Mouse (Mus musculus) neural tube, embryonic 15.5 days (tissue): ENCODE data around the gene Csgalnact2. TPM values are rescaled to one million over a fixed set of nuclear protein-coding genes. Genes with fewer than 3 reads are reported as not detected.

Experiments used
- ATAC-seq: fragments of 200-750 bp; cut with Nextera tagmentation; 2 replicates; pipeline ENCODE4 v1.8.0; 2017; ENCODE audit warnings: mild to moderate bottlenecking, moderate TSS enrichment, moderate library complexity; ENCODE audit not compliant: low FRiP score
- H3K27ac ChIP-seq: fragments of 300-500 bp; sonication (generic); replicated peaks from 2 replicates; pipeline ENCODE4 v1.5.1; 2015; ENCODE audit warnings: mild to moderate bottlenecking, inconsistent platforms
- H3K27me3 ChIP-seq: fragments of 300-500 bp; sonication (generic); replicated peaks from 2 replicates; pipeline ENCODE4 v1.6.1; 2015; ENCODE audit warnings: inconsistent platforms
- H3K36me3 ChIP-seq: fragments of 300-500 bp; sonication (generic); 2 replicates; pipeline ENCODE4 v1.6.1; 2015; ENCODE audit warnings: inconsistent platforms
- H3K4me1 ChIP-seq: fragments of 300-500 bp; sonication (generic); 2 replicates; pipeline ENCODE4 v1.6.1; 2015; ENCODE audit warnings: inconsistent platforms
- H3K4me2 ChIP-seq: fragments of 300-500 bp; sonication (generic); 2 replicates; pipeline ENCODE4 v1.6.1; 2015; ENCODE audit warnings: inconsistent platforms, mild to moderate bottlenecking, moderate library complexity
- H3K4me3 ChIP-seq: fragments of 300-500 bp; sonication (generic); replicated peaks from 2 replicates; pipeline ENCODE4 v1.5.1; 2015; ENCODE audit warnings: mild to moderate bottlenecking, inconsistent platforms
- H3K9ac ChIP-seq: fragments of 300-500 bp; sonication (generic); replicated peaks from 2 replicates; pipeline ENCODE4 v1.6.1; 2015; ENCODE audit warnings: mild to moderate bottlenecking, inconsistent platforms
- H3K9me3 ChIP-seq: fragments of 300-500 bp; sonication (generic); replicated peaks from 2 replicates; pipeline ENCODE4 v1.6.1; 2016; ENCODE audit warnings: inconsistent platforms
- WGBS: fragments of 180-500 bp; shearing (Covaris S2); methylation state at CpG from one replicate; pipeline ENCODE4 v1.1.7; 2015; ENCODE audit warnings: mixed read lengths; 5-methylcytosine and 5-hydroxymethylcytosine counted together
- polyA plus RNA-seq: library from polyadenylated mRNA; unstranded; fragments of >200 nt; fragmentation: Nextera tagmentation; extraction: Ambion mirVana; gene quantifications from 2 replicates; pipeline ENCODE4 v1.2.1, GENCODE M21; 2015

Gene Csgalnact2
- polyA plus RNA-seq = 9.9 and 10.7 TPM in 2 replicates

DNA sequence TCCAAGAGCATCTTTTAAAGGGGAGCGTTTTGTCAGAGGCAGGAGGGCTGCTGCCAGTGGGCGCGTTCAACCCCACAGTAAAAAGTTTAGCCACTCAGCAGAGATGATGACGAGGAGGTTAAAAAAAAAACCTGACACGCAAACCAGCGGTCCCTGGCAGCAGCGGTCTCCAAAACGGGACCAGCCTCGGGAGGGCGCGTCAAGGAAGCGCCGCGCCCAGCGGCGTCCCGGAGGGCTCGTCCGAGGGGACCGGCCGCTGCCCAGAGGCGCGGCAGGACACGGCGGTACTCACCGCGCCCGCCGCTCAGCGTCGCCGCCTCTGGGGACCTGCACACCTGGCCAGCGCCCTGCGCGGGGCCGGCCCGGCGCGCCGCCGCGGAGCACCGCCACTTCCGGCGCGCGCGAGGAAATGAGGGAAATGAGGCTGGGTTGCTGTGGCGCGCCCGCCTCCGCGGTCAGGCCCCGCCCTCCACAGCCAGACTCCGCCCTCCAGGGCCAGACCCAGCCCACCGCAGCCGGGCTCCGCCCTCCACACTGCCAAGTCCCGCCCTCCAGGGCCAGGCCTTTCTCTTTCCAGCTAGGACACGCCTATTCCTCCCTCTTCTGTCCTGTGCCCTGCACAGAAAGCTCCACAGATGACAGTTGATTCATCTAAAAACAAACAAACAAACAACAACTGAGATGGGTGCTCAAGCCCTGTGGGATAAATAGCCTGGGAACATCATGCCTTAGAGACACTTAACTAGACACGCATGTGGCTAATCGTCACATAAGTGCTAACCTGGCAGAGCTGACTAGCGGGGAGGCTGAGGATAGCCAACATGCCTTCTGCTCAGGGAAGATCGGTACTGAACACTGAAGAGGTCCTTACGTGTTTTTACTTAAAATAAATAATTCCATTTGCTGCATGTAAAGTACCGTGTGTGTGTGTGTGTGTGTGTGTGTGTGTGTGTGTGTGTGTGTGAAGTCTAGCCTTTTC, at the start of gene Csgalnact2:
Gene Csgalnact2, minus strand, starts transcription at position 410 of the 979 bp plus-strand sequence.
- Histone ChIP-seq H3K36me3 (no peaks in the 10 kb centered on the region), H3K4me3 (peak within 1 kb of the TSS; percentile 79)
- 5% methylated on average over 60 of the region's 66 CpGs for WGBS

DNA sequence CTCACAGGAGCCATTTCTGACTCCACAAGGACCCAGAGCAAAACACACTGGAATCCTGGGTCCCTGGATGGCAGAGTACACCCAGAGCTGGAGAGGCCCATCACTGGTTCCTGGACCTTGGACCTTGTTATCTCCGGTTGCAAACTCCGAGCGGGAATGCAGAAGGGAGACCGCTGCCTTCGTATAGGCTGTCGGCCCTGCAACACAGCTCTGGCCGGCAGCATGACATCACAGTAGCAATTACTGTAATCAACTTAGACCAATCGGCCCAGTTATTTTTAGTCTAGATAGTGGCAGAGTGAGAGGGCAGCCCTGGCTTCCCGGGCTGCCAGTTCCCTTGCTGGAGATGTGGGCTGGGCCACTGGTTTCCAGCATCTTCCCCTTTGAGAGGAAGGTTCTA, 49.7 kb upstream of the Csgalnact2 start:
- Histone ChIP-seq H3K36me3 (no peaks in the 10 kb centered on the region), H3K4me1 (peaks cover 6% of the 10 kb centered on the region; the same call in 1 of the 2 replicates), H3K27ac (no peak overlapping the region), H3K4me3 (no peak overlapping the region), H3K9ac (no peak overlapping the region), H3K27me3 (peaks cover 4% of the 10 kb centered on the region), H3K4me2 (no peak overlapping the region), H3K9me3 (no peaks in the 10 kb centered on the region)
- ATAC-seq = no peak
- 89% methylated on average over 9 of the region's 9 CpGs for WGBS

More for the DNA sequence above, at the start of gene Csgalnact2:
- Histone ChIP-seq H3K9me3 (no peaks in the 10 kb centered on the region), H3K9ac (peak within 1 kb of the TSS; percentile 83), H3K4me2 (peak within 1 kb of the TSS; percentile 73), H3K4me1 (peaks cover 10% of the 10 kb centered on the region), H3K27me3 (no peaks in the 10 kb centered on the region), H3K27ac (peak within 1 kb of the TSS; percentile 90)
- peak; percentile 100 for ATAC-seq

DNA sequence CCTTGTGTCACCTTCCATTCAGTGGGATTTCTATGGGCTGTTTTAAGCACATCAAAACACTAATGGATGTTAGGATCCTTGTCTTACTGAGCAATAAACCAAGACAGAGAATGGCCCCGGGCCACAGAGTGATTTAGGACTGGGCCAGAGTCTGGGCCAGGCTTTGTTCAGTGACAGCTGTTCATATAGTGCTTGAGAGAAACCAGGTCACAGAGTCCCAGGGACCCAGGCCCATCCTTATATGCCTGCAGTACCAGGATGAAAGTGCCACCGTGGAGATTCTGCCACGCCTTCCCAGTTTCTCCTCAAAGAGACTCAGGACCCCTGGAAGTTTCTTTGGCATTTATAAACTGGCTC, 48.3 kb upstream of the Csgalnact2 start:
- 28% methylated on average over 3 of the region's 3 CpGs for WGBS
- H3K9me3 ChIP-seq = no peaks in the 10 kb centered on the region
- no peaks in the 10 kb centered on the region for H3K36me3 ChIP-seq
- no peak overlapping the region for H3K4me3 ChIP-seq
- 0 out of 2 replicates have a peak, but pooled peaks cover 2% of the 10 kb centered on the region for H3K4me1 ChIP-seq
- no peak overlapping the region for H3K27ac ChIP-seq
- H3K27me3 ChIP-seq = peaks cover under 1% of the 10 kb centered on the region; the same call in 1 of the 2 replicates
- H3K4me2 ChIP-seq = no peak overlapping the region
- no peak for ATAC-seq
- no peak overlapping the region for H3K9ac ChIP-seq

DNA sequence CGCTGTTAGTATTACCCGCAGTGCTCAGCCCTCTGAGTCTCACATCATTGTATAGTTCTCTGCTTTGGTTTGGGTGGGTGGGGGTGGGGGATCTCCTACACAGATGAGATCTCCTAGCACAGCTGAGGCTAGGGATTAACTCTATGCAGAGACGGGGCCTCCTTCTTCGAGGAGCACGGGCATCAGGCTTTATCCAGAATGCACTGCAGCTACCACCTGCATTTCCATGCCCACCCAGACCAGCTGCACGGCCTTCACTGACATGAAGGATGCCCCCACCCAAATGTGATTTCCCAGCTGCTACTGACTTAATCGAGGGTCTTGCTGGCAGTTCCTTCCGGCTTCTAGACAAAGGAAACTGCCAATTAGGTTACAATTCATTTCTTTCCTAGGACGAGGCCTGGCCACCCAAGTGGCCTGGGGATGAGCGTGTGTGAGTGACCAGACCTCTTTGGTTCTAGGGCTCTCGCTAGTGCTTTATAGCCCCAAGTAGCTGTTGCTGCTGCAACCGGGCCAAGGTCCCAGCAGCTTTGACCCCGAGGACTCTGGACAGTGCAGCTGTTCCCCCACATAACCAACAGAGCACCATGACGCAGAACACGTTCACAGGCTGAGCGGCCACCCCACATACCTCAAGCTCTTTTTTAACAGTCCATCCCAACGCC, 47.8 kb upstream of the Csgalnact2 start:
- Histone ChIP-seq H3K9me3 (no peaks in the 10 kb centered on the region), H3K9ac (no peak overlapping the region), H3K4me2 (no peak overlapping the region), H3K36me3 (no peaks in the 10 kb centered on the region), H3K27me3 (no peaks in the 10 kb centered on the region; the same call in 1 of the 2 replicates), H3K4me3 (no peak overlapping the region), H3K4me1 (no peaks in the 10 kb centered on the region), H3K27ac (no peak overlapping the region)
- no peak for ATAC-seq
- 18% methylated on average over 17 of the region's 17 CpGs for WGBS

DNA sequence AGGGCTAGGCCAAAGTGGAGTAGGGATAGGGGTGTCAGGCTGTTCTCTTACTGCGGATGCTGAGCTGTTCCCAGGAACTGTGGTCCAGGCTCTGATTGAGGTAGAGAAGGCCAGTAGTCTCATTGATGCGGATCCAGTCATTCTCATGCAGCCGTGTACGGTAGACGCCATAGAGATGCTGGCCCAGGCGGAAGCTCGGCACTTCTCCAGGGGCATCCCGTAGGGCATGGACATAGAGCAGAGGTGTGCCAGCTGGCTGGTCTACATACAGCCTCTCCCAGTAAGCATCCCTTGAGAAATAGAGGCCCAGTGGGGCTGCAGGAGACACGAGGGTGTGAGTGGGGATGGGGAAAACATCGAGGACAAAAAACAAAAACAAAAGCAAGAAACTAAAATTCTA, 45.2 kb upstream of the Csgalnact2 start:
- peaks cover 6% of the 10 kb centered on the region for H3K4me1 ChIP-seq
- H3K9me3 ChIP-seq = no peaks in the 10 kb centered on the region
- no peak overlapping the region for H3K27ac ChIP-seq
- H3K9ac ChIP-seq = no peak overlapping the region
- H3K27me3 ChIP-seq = no peaks in the 10 kb centered on the region; the same call in 1 of the 2 replicates
- no peaks in the 10 kb centered on the region for H3K36me3 ChIP-seq
- no peak overlapping the region for H3K4me3 ChIP-seq
- 90% methylated on average over 10 of the region's 10 CpGs for WGBS
- ATAC-seq = no peak
- no peak overlapping the region for H3K4me2 ChIP-seq

DNA sequence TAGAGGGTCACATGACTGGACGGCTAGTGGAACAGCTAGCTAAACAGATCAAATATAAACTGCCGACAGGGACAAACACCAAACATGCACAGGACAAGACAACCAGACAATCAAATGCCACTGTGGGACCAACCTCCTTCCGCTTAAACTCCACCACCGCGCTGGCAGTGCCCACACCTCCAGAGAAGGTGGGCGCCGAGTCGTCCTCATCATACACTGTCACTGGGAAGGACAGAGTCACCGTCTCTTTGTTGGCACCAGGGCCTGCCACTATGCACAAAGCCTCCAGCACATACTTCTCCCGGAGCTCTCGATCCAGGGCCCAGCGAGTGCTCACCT, 41.1 kb upstream of the Csgalnact2 start:
- peak; percentile 29; the same call in 1 of the 2 replicates for ATAC-seq
- H3K9me3 ChIP-seq = no peaks in the 10 kb centered on the region
- H3K4me2 ChIP-seq = no peak overlapping the region
- no peak overlapping the region for H3K9ac ChIP-seq
- peaks cover 6% of the 10 kb centered on the region for H3K4me1 ChIP-seq
- H3K27ac ChIP-seq = no peak overlapping the region
- no peaks in the 10 kb centered on the region for H3K36me3 ChIP-seq
- H3K27me3 ChIP-seq = no peaks in the 10 kb centered on the region
- no peak overlapping the region for H3K4me3 ChIP-seq
- 70% methylated on average over 12 of the region's 12 CpGs for WGBS

DNA sequence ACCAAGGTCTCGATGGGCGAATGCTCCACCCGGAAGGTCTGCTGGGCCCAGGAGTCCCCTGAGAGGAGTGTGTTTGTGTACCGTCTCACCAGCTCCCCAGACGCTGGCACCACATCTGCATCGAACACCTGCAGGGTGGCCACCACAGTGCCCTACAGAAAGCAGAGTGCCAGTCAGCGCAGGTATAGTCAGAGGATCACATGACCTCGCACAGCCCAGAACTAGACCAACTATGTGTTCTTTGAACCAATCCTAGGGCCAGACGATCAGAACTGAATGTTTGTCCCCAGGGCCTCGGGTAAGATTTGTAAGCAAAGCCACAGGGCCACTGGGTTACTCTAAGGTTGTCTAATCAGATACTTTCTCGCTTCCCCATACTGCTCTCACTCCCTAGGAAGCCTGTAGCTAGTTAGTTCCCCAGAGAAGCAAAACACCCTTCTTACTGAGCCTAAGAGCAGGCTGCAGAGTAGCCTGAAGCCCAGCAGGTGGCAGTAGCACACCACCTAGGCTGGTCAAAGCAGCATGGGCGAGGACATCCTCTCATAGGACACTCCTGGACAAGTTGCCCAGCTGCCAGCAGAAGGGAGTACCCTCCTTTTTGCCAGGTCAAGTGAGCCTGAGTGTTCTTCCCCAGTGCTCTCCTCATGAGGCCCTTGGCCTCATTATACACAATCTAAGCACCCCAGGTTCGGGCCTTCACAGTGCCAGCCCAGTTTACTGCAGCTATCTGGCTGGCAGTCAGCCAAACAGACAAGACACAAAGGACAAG, 40.6 kb upstream of the Csgalnact2 start:
- Histone ChIP-seq H3K4me3 (no peak overlapping the region), H3K9me3 (no peaks in the 10 kb centered on the region), H3K27ac (no peak overlapping the region), H3K36me3 (no peaks in the 10 kb centered on the region), H3K9ac (no peak overlapping the region), H3K4me1 (peaks cover 6% of the 10 kb centered on the region), H3K4me2 (no peak overlapping the region), H3K27me3 (no peaks in the 10 kb centered on the region)
- peak; percentile 89 for ATAC-seq
- WGBS = 67% methylated on average over 13 of the region's 13 CpGs

DNA sequence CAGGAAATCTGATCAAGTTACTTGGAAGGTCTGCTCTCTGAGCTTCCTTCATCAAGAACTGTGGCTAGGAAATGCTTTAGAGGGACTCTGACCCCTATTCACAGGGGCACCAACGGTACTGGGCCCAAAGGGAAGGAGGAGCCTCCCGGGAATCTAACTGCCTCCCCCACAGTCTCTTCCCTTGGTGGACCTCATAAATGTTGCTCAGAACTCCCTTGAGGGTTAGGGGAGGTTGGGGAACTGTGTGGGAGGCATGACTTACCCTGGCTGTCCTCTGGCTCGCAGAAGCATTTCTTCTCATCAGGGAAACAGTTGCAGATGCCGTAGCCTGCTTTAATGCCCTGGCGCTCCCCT, 35.0 kb upstream of the Csgalnact2 start:
- Histone ChIP-seq H3K4me1 (no peaks in the 10 kb centered on the region), H3K9me3 (no peaks in the 10 kb centered on the region), H3K9ac (no peak overlapping the region), H3K4me2 (no peak overlapping the region), H3K4me3 (no peak overlapping the region), H3K27me3 (no peaks in the 10 kb centered on the region), H3K36me3 (no peaks in the 10 kb centered on the region), H3K27ac (no peak overlapping the region)
- ATAC-seq = no peak
- WGBS = 80% methylated on average over 5 of the region's 5 CpGs

DNA sequence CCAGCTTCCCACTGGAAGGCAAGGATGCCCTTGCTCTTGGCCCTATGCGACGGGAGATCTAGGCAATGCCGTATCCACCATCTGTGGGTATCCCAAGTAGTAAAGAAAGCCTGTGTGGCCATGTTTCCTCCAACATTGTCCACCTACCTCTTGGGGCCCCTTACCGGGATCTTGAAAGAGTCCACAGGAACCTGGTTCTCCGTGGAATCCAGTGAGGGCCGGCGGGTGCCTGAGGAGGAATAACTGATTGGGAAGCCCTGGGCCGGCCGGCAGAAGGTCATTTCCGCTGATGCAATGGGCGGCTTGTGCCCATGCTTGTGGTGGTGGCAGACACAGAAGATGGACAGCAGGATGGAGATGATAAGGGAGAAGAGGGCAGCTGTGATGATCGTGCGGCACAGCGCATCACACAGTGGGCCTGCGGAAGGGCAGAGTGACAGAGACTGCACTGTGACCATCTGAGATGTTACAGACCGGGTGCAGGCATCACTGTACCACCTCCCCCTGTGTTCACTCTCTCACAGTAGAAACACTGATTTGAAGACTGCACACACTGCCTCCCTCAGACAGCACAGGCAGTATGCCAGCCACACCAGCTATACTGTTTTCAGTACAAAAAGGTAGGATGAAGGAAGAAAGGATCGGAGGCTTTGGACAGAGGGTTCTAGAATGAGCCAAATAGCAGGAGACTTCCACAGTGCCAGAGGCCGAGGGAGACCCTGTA, 34.5 kb upstream of the Csgalnact2 start:
- Histone ChIP-seq H3K4me1 (no peaks in the 10 kb centered on the region), H3K9me3 (no peaks in the 10 kb centered on the region), H3K27ac (no peak overlapping the region), H3K9ac (no peak overlapping the region), H3K4me2 (no peak overlapping the region), H3K27me3 (no peaks in the 10 kb centered on the region), H3K36me3 (no peaks in the 10 kb centered on the region), H3K4me3 (no peak overlapping the region)
- no peak for ATAC-seq
- 93% methylated on average over 18 of the region's 18 CpGs for WGBS

DNA sequence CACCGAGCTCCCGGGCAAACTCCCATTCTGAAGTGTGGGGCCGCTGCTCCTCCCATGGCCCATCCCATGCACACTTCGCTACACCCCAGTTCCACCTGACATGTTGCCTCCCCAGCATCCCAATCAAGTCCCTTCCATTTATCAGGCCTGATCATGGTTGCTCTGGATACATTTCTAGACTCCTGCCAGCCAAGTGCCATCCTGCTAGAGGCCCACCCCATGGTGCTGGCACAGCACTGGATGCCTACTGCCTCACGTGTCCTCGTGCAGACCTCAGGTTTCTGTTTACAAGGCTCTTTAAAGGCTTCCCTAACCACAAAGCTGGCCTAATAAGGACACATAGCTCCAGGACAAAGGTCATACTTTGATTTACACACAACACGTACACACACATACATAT, 32.4 kb upstream of the Csgalnact2 start:
- no peaks in the 10 kb centered on the region for H3K4me1 ChIP-seq
- H3K4me2 ChIP-seq = no peak overlapping the region
- H3K36me3 ChIP-seq = no peaks in the 10 kb centered on the region
- 90% methylated on average over 7 of the region's 7 CpGs for WGBS
- no peak for ATAC-seq
- H3K9ac ChIP-seq = no peak overlapping the region
- H3K27me3 ChIP-seq = no peaks in the 10 kb centered on the region
- no peak overlapping the region for H3K4me3 ChIP-seq
- no peaks in the 10 kb centered on the region for H3K9me3 ChIP-seq
- no peak overlapping the region for H3K27ac ChIP-seq

DNA sequence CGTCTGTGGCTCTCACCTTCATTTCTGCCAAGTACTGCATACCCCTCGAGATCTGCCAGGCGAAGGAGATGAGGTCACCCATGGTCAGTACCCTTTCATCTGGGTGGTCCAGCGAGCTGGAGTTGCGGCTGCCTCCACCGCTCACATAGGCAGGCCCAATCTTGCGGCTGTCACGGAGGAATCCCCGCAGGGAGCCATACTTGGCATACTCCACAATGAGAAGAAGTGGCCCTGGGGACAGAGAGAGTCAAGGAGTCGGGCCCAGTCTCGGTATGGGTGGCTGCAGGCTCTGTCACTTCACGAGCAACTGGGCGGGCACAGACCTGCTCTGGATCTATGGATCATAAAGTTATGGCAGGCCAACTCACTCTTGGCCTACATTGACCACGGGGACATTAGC, 29.2 kb upstream of the Csgalnact2 start:
- no peak overlapping the region for H3K27ac ChIP-seq
- H3K4me1 ChIP-seq = no peaks in the 10 kb centered on the region

More for the DNA sequence above, 29.2 kb upstream of the Csgalnact2 start:
- no peak for ATAC-seq
- no peaks in the 10 kb centered on the region for H3K27me3 ChIP-seq
- no peak overlapping the region for H3K4me3 ChIP-seq
- H3K9ac ChIP-seq = no peak overlapping the region
- WGBS = 88% methylated on average over 14 of the region's 14 CpGs
- no peaks in the 10 kb centered on the region for H3K9me3 ChIP-seq
- no peak overlapping the region for H3K4me2 ChIP-seq
- H3K36me3 ChIP-seq = no peaks in the 10 kb centered on the region
